Mouse (Mus musculus): ENCODE data around the gene Gm20828.
"Not testable (repeated sequence)": the region's sequence is repeated elsewhere in the genome, so short reads cannot be mapped to it uniquely, and the experiment has no call there.

The Gm20828 gene

GRCm38 (mm10) chrY:11199274-11199673 lies at the start of gene Gm20828:
Gm20828 (minus strand) TSS chrY:11199374.
- DNase-seq, result not testable (repeated sequence)
